8 mouse cellular contexts compared by ENCODE assay signal in the genomic region with DNA sequence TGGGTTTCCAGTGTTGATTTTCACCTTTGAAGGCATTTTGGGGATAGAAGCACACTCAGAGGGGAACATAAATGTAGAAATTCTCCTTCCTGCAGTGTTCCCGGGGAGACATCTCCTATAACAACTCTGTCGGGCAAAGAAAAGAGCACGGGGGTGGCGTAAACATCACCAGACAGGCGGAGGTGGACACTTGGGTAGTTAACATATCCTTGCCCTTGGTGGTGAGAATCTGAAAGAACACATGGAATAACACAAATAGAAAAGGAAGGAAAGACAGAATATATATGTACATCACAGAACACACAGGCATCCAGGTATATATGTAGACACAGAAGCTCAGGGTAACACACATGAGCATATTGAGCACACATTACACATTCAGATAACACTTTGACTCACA. TPM values are rescaled to one million over a fixed set of nuclear protein-coding genes. Genes with fewer than 3 reads are reported as not detected.
A peak's percentile ranks its signal among the peaks of the same experiment; 100 is the strongest.
DNase-seq lines count a peak whose midpoint lies in the region; ATAC-seq lines count a peak whose summit lies in the region.

No protein-coding gene starts in this region.

- H3K4me1 ChIP-seq in kidney, embryonic 15.5 days, result peaks cover 8% of the 10 kb centered on the region; the same call in 1 of the 2 replicates
- H3K4me1 ChIP-seq in embryonic facial prominence, embryonic 13.5 days, result peaks cover 5% of the 10 kb centered on the region; the same call in 1 of the 2 replicates
- H3K4me1 ChIP-seq in hindbrain, embryonic 15.5 days (replicated peaks), result peaks cover 17% of the 10 kb centered on the region
- H3K4me1 ChIP-seq in midbrain, embryonic 16.5 days (ENCODE audit: control insufficient read depth, insufficient read depth, low read length), result peaks cover 11% of the 10 kb centered on the region

- DNase-seq in kidney, adult 18-20 months, result no peak
- DNase-seq in yolk sac, embryonic 10.5 days (ENCODE audit: low spot score), result no peak
- DNase-seq in gastrocnemius, adult 18-20 months (ENCODE audit: low spot score), result no peak
- DNase-seq in cerebellum, adult 9-10 months, result no peak

- H3K36me3 ChIP-seq in kidney, embryonic 15.5 days, result 0 out of 2 replicates have a peak, but pooled peaks cover 2% of the 10 kb centered on the region
- H3K36me3 ChIP-seq in embryonic facial prominence, embryonic 13.5 days, result no peaks in the 10 kb centered on the region
- H3K36me3 ChIP-seq in hindbrain, embryonic 15.5 days, result no peaks in the 10 kb centered on the region
- no peaks in the 10 kb centered on the region for H3K36me3 ChIP-seq in midbrain, embryonic 16.5 days (ENCODE audit: control insufficient read depth, insufficient read depth, low read length)

- H3K27me3 ChIP-seq in kidney, embryonic 15.5 days, result peaks cover 15% of the 10 kb centered on the region; the same call in 1 of the 2 replicates
- H3K27me3 ChIP-seq in embryonic facial prominence, embryonic 13.5 days, result peaks cover 18% of the 10 kb centered on the region
- H3K27me3 ChIP-seq in hindbrain, embryonic 15.5 days, result no peaks in the 10 kb centered on the region
- no peaks in the 10 kb centered on the region for H3K27me3 ChIP-seq in midbrain, embryonic 16.5 days (ENCODE audit: control insufficient read depth, insufficient read depth, low read depth, low read length)

- H3K9ac ChIP-seq in kidney, embryonic 15.5 days, result no peak overlapping the region
- no peak overlapping the region for H3K9ac ChIP-seq in embryonic facial prominence, embryonic 13.5 days
- H3K9ac ChIP-seq in hindbrain, embryonic 15.5 days, result 0 out of 2 replicates have a peak overlapping the region, but pooled peaks have one; percentile 4
- no peak overlapping the region for H3K9ac ChIP-seq in midbrain, embryonic 16.5 days (ENCODE audit: low read depth, low read length)

- ATAC-seq in kidney, embryonic 15.5 days (replicated peaks; ENCODE audit: low FRiP score), result no peak
- no peak for ATAC-seq in embryonic facial prominence, embryonic 13.5 days (ENCODE audit: insufficient number of reproducible peaks, insufficient read depth, low FRiP score, low TSS enrichment, low read depth)
- peak; percentile 16; the same call in 1 of the 2 replicates for ATAC-seq in hindbrain, embryonic 15.5 days (ENCODE audit: low FRiP score, low read depth)
- ATAC-seq in midbrain, embryonic 16.5 days, result peak; percentile 26

- peak overlapping the region; percentile 83 for H3K4me2 ChIP-seq in kidney, embryonic 15.5 days
- H3K4me2 ChIP-seq in embryonic facial prominence, embryonic 13.5 days, result peak overlapping the region; percentile 75
- H3K4me2 ChIP-seq in hindbrain, embryonic 15.5 days, result peak overlapping the region; percentile 55
- peak overlapping the region; percentile 56 for H3K4me2 ChIP-seq in midbrain, embryonic 16.5 days (ENCODE audit: low read length)

- no peak overlapping the region for H3K27ac ChIP-seq in kidney, embryonic 15.5 days
- H3K27ac ChIP-seq in embryonic facial prominence, embryonic 13.5 days, result no peak overlapping the region
- H3K27ac ChIP-seq in hindbrain, embryonic 15.5 days (replicated peaks), result peak overlapping the region; percentile 69
- 0 out of 2 replicates have a peak overlapping the region, but pooled peaks have one; percentile 60 for H3K27ac ChIP-seq in midbrain, embryonic 16.5 days (ENCODE audit: low read length)

- WGBS in kidney, embryonic 15.5 days, result 37% methylated on average over 5 of the region's 5 CpGs
- WGBS in embryonic facial prominence, embryonic 13.5 days, result 44% methylated on average over 5 of the region's 5 CpGs
- WGBS in hindbrain, embryonic 15.5 days, result 35% methylated on average over 5 of the region's 5 CpGs
- WGBS in midbrain, embryonic 16.5 days, result 42% methylated on average over 5 of the region's 5 CpGs

- H3K4me3 ChIP-seq in kidney, embryonic 15.5 days (replicated peaks), result peak overlapping the region; percentile 45
- no peak overlapping the region for H3K4me3 ChIP-seq in embryonic facial prominence, embryonic 13.5 days
- H3K4me3 ChIP-seq in hindbrain, embryonic 15.5 days, result peak overlapping the region; percentile 66
- peak overlapping the region; percentile 69 for H3K4me3 ChIP-seq in midbrain, embryonic 16.5 days (ENCODE audit: low read depth, low read length)

- H3K9me3 ChIP-seq in kidney, embryonic 15.5 days (replicated peaks), result no peaks in the 10 kb centered on the region
- no peaks in the 10 kb centered on the region for H3K9me3 ChIP-seq in embryonic facial prominence, embryonic 13.5 days
- no peaks in the 10 kb centered on the region for H3K9me3 ChIP-seq in hindbrain, embryonic 15.5 days
- no peaks in the 10 kb centered on the region for H3K9me3 ChIP-seq in midbrain, embryonic 16.5 days (replicated peaks; ENCODE audit: control insufficient read depth, low read length, poor library complexity, severe bottlenecking)

RNA-seq across cellular contexts. Expression of gene Syn1, which starts 0.6 kb away (rescaled TPM):
- polyA plus RNA-seq in kidney, embryonic 15.5 days (2015; fragmentation: Nextera tagmentation; extraction: Ambion mirVana), result 0.44 and 0.70 TPM in 2 replicates
- polyA plus RNA-seq in embryonic facial prominence, embryonic 13.5 days (2015; fragmentation: Nextera tagmentation; extraction: Ambion mirVana), result 0.36 and 0.87 TPM in 2 replicates
- 83.1 and 117 TPM in 2 replicates for polyA plus RNA-seq in hindbrain, embryonic 15.5 days (2015; fragmentation: Nextera tagmentation; extraction: Ambion mirVana)
- 68.8 and 82.0 TPM in 2 replicates for polyA plus RNA-seq in midbrain, embryonic 16.5 days (2015; fragmentation: Nextera tagmentation; extraction: Ambion mirVana)
- under 1 TPM; 0.07 TPM for total RNA-seq in gastrocnemius, adult 18-20 months (2021)

RNA-seq across cellular contexts. Expression of gene Cfp, which starts 10.0 kb away (rescaled TPM):
- 6.1 and 8.2 TPM in 2 replicates for polyA plus RNA-seq in kidney, embryonic 15.5 days (2015; fragmentation: Nextera tagmentation; extraction: Ambion mirVana)
- 7.2 and 7.5 TPM in 2 replicates for polyA plus RNA-seq in embryonic facial prominence, embryonic 13.5 days (2015; fragmentation: Nextera tagmentation; extraction: Ambion mirVana)
- 5.7 and 6.3 TPM in 2 replicates for polyA plus RNA-seq in hindbrain, embryonic 15.5 days (2015; fragmentation: Nextera tagmentation; extraction: Ambion mirVana)
- 6.3 and 7.0 TPM in 2 replicates for polyA plus RNA-seq in midbrain, embryonic 16.5 days (2015; fragmentation: Nextera tagmentation; extraction: Ambion mirVana)
- total RNA-seq in gastrocnemius, adult 18-20 months (2021), result 1 to 10 TPM; 3.0 to 3.7 TPM

RNA-seq across cellular contexts. Expression of gene Elk1, which starts 29.0 kb away (rescaled TPM):
- polyA plus RNA-seq in kidney, embryonic 15.5 days (2015; fragmentation: Nextera tagmentation; extraction: Ambion mirVana), result 14.2 and 16.2 TPM in 2 replicates
- 18.1 and 19.3 TPM in 2 replicates for polyA plus RNA-seq in embryonic facial prominence, embryonic 13.5 days (2015; fragmentation: Nextera tagmentation; extraction: Ambion mirVana)
- polyA plus RNA-seq in hindbrain, embryonic 15.5 days (2015; fragmentation: Nextera tagmentation; extraction: Ambion mirVana), result 18.6 and 20.2 TPM in 2 replicates
- 22.9 TPM in 2 replicates for polyA plus RNA-seq in midbrain, embryonic 16.5 days (2015; fragmentation: Nextera tagmentation; extraction: Ambion mirVana)
- total RNA-seq in gastrocnemius, adult 18-20 months (2021), result 1 to 10 TPM; 5.7 to 6.1 TPM

RNA-seq across cellular contexts. Expression of gene Uxt, which starts 40.5 kb away (rescaled TPM):
- polyA plus RNA-seq in kidney, embryonic 15.5 days (2015; fragmentation: Nextera tagmentation; extraction: Ambion mirVana), result 59.7 and 62.0 TPM in 2 replicates
- polyA plus RNA-seq in embryonic facial prominence, embryonic 13.5 days (2015; fragmentation: Nextera tagmentation; extraction: Ambion mirVana), result 49.5 and 58.9 TPM in 2 replicates
- 29.8 and 30.5 TPM in 2 replicates for polyA plus RNA-seq in hindbrain, embryonic 15.5 days (2015; fragmentation: Nextera tagmentation; extraction: Ambion mirVana)
- 21.2 and 22.6 TPM in 2 replicates for polyA plus RNA-seq in midbrain, embryonic 16.5 days (2015; fragmentation: Nextera tagmentation; extraction: Ambion mirVana)
- total RNA-seq in gastrocnemius, adult 18-20 months (2021), result 10 to 100 TPM; 34.9 to 35.0 TPM

RNA-seq across cellular contexts. Expression of gene Timp1, which starts 51.4 kb away (rescaled TPM):
- 23.1 and 28.0 TPM in 2 replicates for polyA plus RNA-seq in kidney, embryonic 15.5 days (2015; fragmentation: Nextera tagmentation; extraction: Ambion mirVana)
- polyA plus RNA-seq in embryonic facial prominence, embryonic 13.5 days (2015; fragmentation: Nextera tagmentation; extraction: Ambion mirVana), result 15.2 and 26.1 TPM in 2 replicates
- 4.2 and 5.3 TPM in 2 replicates for polyA plus RNA-seq in hindbrain, embryonic 15.5 days (2015; fragmentation: Nextera tagmentation; extraction: Ambion mirVana)
- 2.0 and 2.2 TPM in 2 replicates for polyA plus RNA-seq in midbrain, embryonic 16.5 days (2015; fragmentation: Nextera tagmentation; extraction: Ambion mirVana)
- 1 to 10 TPM in 1 of 2 experiments, under 1 TPM in 1; 0.62 to 1.7 TPM for total RNA-seq in gastrocnemius, adult 18-20 months (2021)

Comparison
In these comparisons a context has a peak if more than half of its experiments do, and no peak if none do; other contexts are left out.
1. ATAC-seq: peak in hindbrain, embryonic 15.5 days (single experiment) and midbrain, embryonic 16.5 days (single experiment); none in kidney, embryonic 15.5 days (single experiment) and embryonic facial prominence, embryonic 13.5 days (single experiment).
2. H3K27ac ChIP-seq: peak in hindbrain, embryonic 15.5 days (single experiment) and midbrain, embryonic 16.5 days (single experiment); none in kidney, embryonic 15.5 days (single experiment) and embryonic facial prominence, embryonic 13.5 days (single experiment).
3. RNA of gene Syn1, which starts 0.6 kb away (polyA plus RNA-seq): 83.1 to 117 TPM in hindbrain, embryonic 15.5 days and 68.8 to 82.0 TPM in midbrain, embryonic 16.5 days; 0.36 to 0.87 TPM in embryonic facial prominence, embryonic 13.5 days and 0.44 to 0.70 TPM in kidney, embryonic 15.5 days; every median in the first group is over 10 times any median in the second.
4. Peak in every context shown above with its lines, with median percentiles within 50 percentile points of each other: H3K4me2 ChIP-seq.